Mouse (Mus musculus) cerebellum, adult (tissue): ENCODE measurements around the gene D230025D16Rik.
"Not testable (repeated sequence)": the region's sequence is repeated elsewhere in the genome, so short reads cannot be mapped to it uniquely, and the experiment has no call there.

Source experiments
- ATAC-seq: cut with Nextera tagmentation; 2 replicates; pipeline ENCODE4 v1.9.2; 2017; ENCODE audit warnings: mild to moderate bottlenecking, moderate library complexity, mixed read lengths; ENCODE audit not compliant: insufficient number of reproducible peaks, low FRiP score, low TSS enrichment

D230025D16Rik gene

GRCm38 (mm10) chr8:105224413-105225271 is at the start of gene D230025D16Rik:
Gene D230025D16Rik, plus strand, starts transcription at chr8:105225145.
- peak; percentile 93 for ATAC-seq

GRCm38 (mm10) chr8:105175287-105175686 is 49.7 kb upstream of the D230025D16Rik start:
- not testable (repeated sequence) for ATAC-seq

- no peak for ATAC-seq
Measured at GRCm38 (mm10) chr8:105178211-105178800, 46.6 kb upstream of the D230025D16Rik start.

GRCm38 (mm10) chr8:105182201-105182600 is 42.7 kb upstream of the D230025D16Rik start:
- no peak for ATAC-seq

- no peak for ATAC-seq
Measured at GRCm38 (mm10) chr8:105186467-105187005, 38.4 kb upstream of the D230025D16Rik start.

- ATAC-seq, result no peak
Measured at GRCm38 (mm10) chr8:105192182-105192581, 32.8 kb upstream of the D230025D16Rik start.

- ATAC-seq, result no peak
Measured at GRCm38 (mm10) chr8:105205748-105206147, 19.2 kb upstream of the D230025D16Rik start.

- no peak for ATAC-seq
Measured at GRCm38 (mm10) chr8:105206766-105207275, 18.1 kb upstream of the D230025D16Rik start.

- ATAC-seq, result no peak
Measured at GRCm38 (mm10) chr8:105207675-105208273, 17.2 kb upstream of the D230025D16Rik start.

- ATAC-seq, result no peak
Measured at GRCm38 (mm10) chr8:105209153-105210110, 15.5 kb upstream of the D230025D16Rik start.

GRCm38 (mm10) chr8:105214104-105214503 is 10.8 kb upstream of the D230025D16Rik start:
- no peak for ATAC-seq

GRCm38 (mm10) chr8:105217926-105218522 is 6.9 kb upstream of the D230025D16Rik start:
- ATAC-seq, result no peak

- no peak for ATAC-seq
Measured at GRCm38 (mm10) chr8:105223850-105224249, 1.1 kb upstream of the D230025D16Rik start.

- ATAC-seq, result no peak
Measured at GRCm38 (mm10) chr8:105225272-105225593, 288 bp downstream of the D230025D16Rik start.

- no peak for ATAC-seq
Measured at GRCm38 (mm10) chr8:105225917-105226316, 972 bp downstream of the D230025D16Rik start.

GRCm38 (mm10) chr8:105231503-105232320 is 6.8 kb downstream of the D230025D16Rik start:
- no peak for ATAC-seq

GRCm38 (mm10) chr8:105232321-105232693 is 7.4 kb downstream of the D230025D16Rik start:
- not testable (repeated sequence) for ATAC-seq

- no peak for ATAC-seq
Measured at GRCm38 (mm10) chr8:105233126-105233935, 8.4 kb downstream of the D230025D16Rik start.
